Mouse (Mus musculus) heart, postnatal 0 days (tissue): ENCODE measurements at regions not wholly inside any gene's neighbourhood (a gene's known extent, or its start where the extent isn't known, plus 50 kb on each side); places are given as distances from the start of the nearest gene placed in this dataset.

ENCODE experiments used
- ATAC-seq: fragments of 200-750 bp; cut with Nextera tagmentation; 2 replicates; pipeline ENCODE4 v1.8.0; 2017; ENCODE audit warnings: low read depth, moderate number of reproducible peaks, moderate library complexity; ENCODE audit not compliant: insufficient read depth
- DNase-seq: peaks from one replicate; pipeline ENCODE4 v3.0.0-alpha.2; 2016; ENCODE audit warnings: low spot score
- H3K27ac ChIP-seq: fragments of 300-500 bp; sonication (generic); 2 replicates; pipeline ENCODE4 v1.5.1; 2014; ENCODE audit warnings: low read depth, mild to moderate bottlenecking
- H3K27me3 ChIP-seq: fragments of 300-500 bp; sonication (generic); 2 replicates; pipeline ENCODE4 v1.6.1; 2014; ENCODE audit warnings: low read length, mixed read lengths; ENCODE audit not compliant: control insufficient read depth, insufficient read depth
- H3K36me3 ChIP-seq: fragments of 300-500 bp; sonication (generic); replicated peaks from 2 replicates; pipeline ENCODE4 v1.6.1; 2014; ENCODE audit warnings: low read length, mixed read lengths; ENCODE audit not compliant: control insufficient read depth, insufficient read depth
- H3K4me1 ChIP-seq: fragments of 300-500 bp; sonication (generic); 2 replicates; pipeline ENCODE4 v1.6.1; 2014; ENCODE audit warnings: antibody characterized with exemption; ENCODE audit not compliant: control insufficient read depth, insufficient read depth
- H3K4me2 ChIP-seq: fragments of 300-500 bp; sonication (generic); 2 replicates; pipeline ENCODE4 v1.6.1; 2014; ENCODE audit warnings: low read depth, mild to moderate bottlenecking, low read length, moderate library complexity
- H3K4me3 ChIP-seq: fragments of 300-500 bp; sonication (generic); 2 replicates; pipeline ENCODE4 v1.5.1; 2014; ENCODE audit warnings: low read depth, low read length
- H3K9ac ChIP-seq: fragments of 300-500 bp; sonication (generic); replicated peaks from 2 replicates; pipeline ENCODE4 v1.6.1; 2014; ENCODE audit warnings: low read depth, low read length, mixed read lengths
- H3K9me3 ChIP-seq: fragments of 300-500 bp; sonication (generic); replicated peaks from 2 replicates; pipeline ENCODE4 v1.6.1; 2016; ENCODE audit warnings: low read length; ENCODE audit not compliant: control insufficient read depth
- CTCF ChIP-seq: IDR thresholded peaks from 2 replicates; pipeline ENCODE4 v1.5.1; 2016; ENCODE audit warnings: antibody characterized with exemption, control low read depth, low read depth
- EP300 ChIP-seq: IDR thresholded peaks from 2 replicates; pipeline ENCODE4 v1.6.1; 2016; ENCODE audit warnings: antibody characterized with exemption, low read depth
- WGBS: fragments of 180-500 bp; shearing (Covaris S2); extraction: QIAGEN DNeasy Blood & Tissue Kit; methylation state at CpG from one replicate; pipeline ENCODE4 v1.1.7; 2014; 5-methylcytosine and 5-hydroxymethylcytosine counted together

GRCm38 (mm10) chr11:85996686-85997085 lies 110.5 kb downstream of the Tbx4 start:
- Histone ChIP-seq H3K4me1 (no peaks in the 10 kb centered on the region), H3K4me2 (no peak overlapping the region), H3K4me3 (no peak overlapping the region), H3K27me3 (no peaks in the 10 kb centered on the region), H3K9ac (no peak overlapping the region), H3K9me3 (no peaks in the 10 kb centered on the region), H3K36me3 (no peaks in the 10 kb centered on the region), H3K27ac (no peak overlapping the region)
- WGBS = 62% methylated on average over 4 of the region's 4 CpGs
- TF ChIP-seq CTCF (no peak), EP300 (no peak)
- DNase-seq (no peak), ATAC-seq (no peak)

GRCm38 (mm10) chr11:86003341-86003740 lies 117.1 kb downstream of the Tbx4 start:
- no peak overlapping the region for H3K27ac ChIP-seq
- ATAC-seq (no peak), DNase-seq (peak; percentile 20)
- H3K4me3 ChIP-seq = no peak overlapping the region
- 63% methylated on average over 7 of the region's 7 CpGs for WGBS
- no peak overlapping the region for H3K9ac ChIP-seq
- no peaks in the 10 kb centered on the region for H3K4me1 ChIP-seq
- no peak overlapping the region for H3K4me2 ChIP-seq
- no peak for TF ChIP-seq CTCF
- TF ChIP-seq EP300 = no peak
- H3K27me3 ChIP-seq = no peaks in the 10 kb centered on the region
- H3K9me3 ChIP-seq = no peaks in the 10 kb centered on the region
- H3K36me3 ChIP-seq = no peaks in the 10 kb centered on the region

- Histone ChIP-seq H3K9ac (no peak overlapping the region), H3K27ac (no peak overlapping the region), H3K4me1 (no peaks in the 10 kb centered on the region), H3K4me2 (no peak overlapping the region), H3K27me3 (no peaks in the 10 kb centered on the region), H3K9me3 (no peaks in the 10 kb centered on the region), H3K36me3 (no peaks in the 10 kb centered on the region), H3K4me3 (no peak overlapping the region)
- TF ChIP-seq CTCF = no peak
- TF ChIP-seq EP300 = no peak
- ATAC-seq (no peak), DNase-seq (no peak)
- WGBS = 71% methylated on average over 2 of the region's 2 CpGs
These were observed 119.1 kb downstream of the Tbx4 start for GRCm38 (mm10) chr11:86005284-86005683.

- WGBS = 74% methylated on average over 9 of the region's 9 CpGs
- Histone ChIP-seq H3K9ac (no peak overlapping the region), H3K4me3 (no peak overlapping the region), H3K9me3 (no peaks in the 10 kb centered on the region), H3K36me3 (no peaks in the 10 kb centered on the region), H3K4me1 (no peaks in the 10 kb centered on the region), H3K4me2 (no peak overlapping the region), H3K27me3 (no peaks in the 10 kb centered on the region), H3K27ac (no peak overlapping the region)
- TF ChIP-seq CTCF (no peak), EP300 (no peak)
- ATAC-seq (no peak), DNase-seq (no peak)
These were observed 119.8 kb downstream of the Tbx4 start for GRCm38 (mm10) chr11:86005899-86006445.

GRCm38 (mm10) chr11:86006859-86007258 lies 120.6 kb downstream of the Tbx4 start:
- DNase-seq (no peak), ATAC-seq (no peak)
- Histone ChIP-seq H3K4me1 (no peaks in the 10 kb centered on the region), H3K9me3 (no peaks in the 10 kb centered on the region), H3K36me3 (no peaks in the 10 kb centered on the region), H3K4me2 (no peak overlapping the region), H3K9ac (no peak overlapping the region), H3K27me3 (no peaks in the 10 kb centered on the region), H3K27ac (no peak overlapping the region), H3K4me3 (no peak overlapping the region)
- no peak for TF ChIP-seq EP300
- no peak for TF ChIP-seq CTCF
- WGBS = 82% methylated on average over 4 of the region's 4 CpGs
